In the genomic region with DNA sequence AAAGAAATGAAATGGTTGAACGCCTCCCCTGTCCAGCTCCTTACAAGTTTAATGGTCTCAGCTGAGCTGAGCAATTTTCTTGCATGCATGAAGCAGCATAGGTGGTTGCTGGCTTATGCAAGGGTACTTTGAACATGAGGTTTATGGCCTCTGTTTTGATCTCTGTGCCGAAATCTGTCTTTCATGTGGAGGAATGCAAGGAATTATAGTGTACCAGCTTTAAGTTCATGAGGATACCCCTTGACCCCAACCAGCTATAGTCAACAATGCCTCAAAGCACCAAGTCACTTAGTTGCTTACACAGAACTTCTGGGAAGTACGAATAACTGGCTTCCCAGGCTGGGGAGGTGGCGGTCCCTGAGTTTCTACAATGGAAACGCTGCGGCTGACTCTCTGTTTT, we compare ENCODE assay signal across 20 mouse cellular contexts.
DNase-seq lines count a peak whose midpoint lies in the region; ATAC-seq and TF ChIP-seq lines count a peak whose summit lies in the region.
"Had no signal": no experiment of that assay in that cellular context is flagged by ENCODE, and none has a peak within 500 bp of the region (broad histone marks: within the 10 kb centered on the region; RNA-seq: fewer than 3 reads in every experiment).

No protein-coding gene starts in this region.

- no peaks in the 10 kb centered on the region for H3K9me3 ChIP-seq in kidney, postnatal 0 days (replicated peaks; ENCODE audit: low read length)
- no peaks in the 10 kb centered on the region for H3K9me3 ChIP-seq in intestine, embryonic 16.5 days (ENCODE audit: control insufficient read depth, low read length)
- H3K9me3 ChIP-seq in forebrain, postnatal 0 days (ENCODE audit: low read length): no peaks in the 10 kb centered on the region
- H3K9me3 ChIP-seq: embryonic facial prominence, embryonic 12.5 days; forebrain, embryonic 15.5 days; heart, embryonic 15.5 days; hindbrain, embryonic 10.5 days; limb, embryonic 13.5 days had no signal

- ATAC-seq in kidney, postnatal 0 days (replicated peaks; ENCODE audit: low FRiP score, low read depth): peak; percentile 34; the same call in 1 of the 2 replicates
- peak; percentile 26 for ATAC-seq in Patski
- ATAC-seq in intestine, embryonic 16.5 days: peak; percentile 75
- no peak for ATAC-seq in forebrain, postnatal 0 days
- ATAC-seq: activated CD4-positive, CD25-positive, alpha-beta regulatory T cell, adult 4 months; forebrain, embryonic 15.5 days had no signal

- TF ChIP-seq POLR2A in olfactory bulb, adult 2 months (IDR thresholded peaks at IDR 0.05; ENCODE audit: insufficient read depth, low read depth, low read length): no peak

- no peak overlapping the region for H3K9ac ChIP-seq in kidney, postnatal 0 days (ENCODE audit: low read depth, low read length)
- no peak overlapping the region for H3K9ac ChIP-seq in intestine, embryonic 16.5 days (ENCODE audit: low read depth, low read length)
- H3K9ac ChIP-seq in forebrain, postnatal 0 days: no peak overlapping the region
- H3K9ac ChIP-seq: embryonic facial prominence, embryonic 12.5 days; forebrain, embryonic 15.5 days; heart, embryonic 15.5 days; limb, embryonic 13.5 days had no signal

- DNase-seq in kidney, postnatal 0 days (ENCODE audit: low spot score): peak; percentile 29
- DNase-seq in kidney, postnatal 36 days: no peak
- DNase-seq in Patski (ENCODE audit: low read depth, low spot score): no peak
- DNase-seq in forebrain, postnatal 0 days: no peak
- DNase-seq in right cerebral cortex, postnatal 25 days: no peak
- DNase-seq in layer of hippocampus, adult 9-11 months: no peak
- DNase-seq: adrenal gland, postnatal 36 days; cerebellum, adult 8-10 months; gastrocnemius, adult 2 months; heart, adult 18-20 months; midbrain, embryonic 14.5 days; retina, postnatal 1 day had no signal

- in situ Hi-C loops in Patski (cut with MboI; ENCODE audit: low pct_unique_long_range_greater_than_20kb): no loop called here

- POLR2A ChIA-PET in Patski (lab: Charles Lee): no interaction called here

- H3K27me3 ChIP-seq in kidney, postnatal 0 days (ENCODE audit: insufficient read depth, low read length): no peaks in the 10 kb centered on the region
- no peaks in the 10 kb centered on the region for H3K27me3 ChIP-seq in Patski
- no peaks in the 10 kb centered on the region for H3K27me3 ChIP-seq in intestine, embryonic 16.5 days (replicated peaks; ENCODE audit: control insufficient read depth, insufficient read depth, low read length)
- H3K27me3 ChIP-seq in forebrain, postnatal 0 days (ENCODE audit: insufficient read depth, low read length): no peaks in the 10 kb centered on the region
- H3K27me3 ChIP-seq: embryonic facial prominence, embryonic 12.5 days; forebrain, embryonic 15.5 days; heart, embryonic 15.5 days; limb, embryonic 13.5 days had no signal

- TF ChIP-seq CTCF in kidney, postnatal 0 days (IDR thresholded peaks at IDR 0.05; ENCODE audit: low read depth): no peak
- TF ChIP-seq CTCF in Patski (IDR thresholded peaks at IDR 0.05): no peak
- TF ChIP-seq CTCF in olfactory bulb, adult 2 months (IDR thresholded peaks at IDR 0.05; ENCODE audit: insufficient read depth, low read depth, low read length): no peak
- TF ChIP-seq CTCF in forebrain, postnatal 0 days (IDR thresholded peaks at IDR 0.05; ENCODE audit: low read depth): no peak

- peaks cover 6% of the 10 kb centered on the region; the same call in 1 of the 2 replicates for H3K4me1 ChIP-seq in kidney, postnatal 0 days (replicated peaks; ENCODE audit: insufficient read depth, low read length)
- H3K4me1 ChIP-seq in intestine, embryonic 16.5 days (ENCODE audit: control insufficient read depth, insufficient read depth, low read length): 0 out of 2 replicates have a peak, but pooled peaks cover 2% of the 10 kb centered on the region
- no peaks in the 10 kb centered on the region for H3K4me1 ChIP-seq in olfactory bulb, adult 2 months (ENCODE audit: control insufficient read depth, insufficient read depth, low read length)
- H3K4me1 ChIP-seq in forebrain, postnatal 0 days (ENCODE audit: insufficient read depth): no peaks in the 10 kb centered on the region
- H3K4me1 ChIP-seq: embryonic facial prominence, embryonic 12.5 days; forebrain, embryonic 15.5 days; heart, embryonic 15.5 days; hindbrain, embryonic 10.5 days had no signal

- H3K27ac ChIP-seq in kidney, postnatal 0 days: peak overlapping the region; percentile 56
- peak overlapping the region; percentile 63 for H3K27ac ChIP-seq in intestine, embryonic 16.5 days (ENCODE audit: low read length)
- 0 out of 2 replicates have a peak overlapping the region, but pooled peaks have one; percentile 0 for H3K27ac ChIP-seq in olfactory bulb, adult 2 months (ENCODE audit: insufficient read depth, low read depth, low read length)
- no peak overlapping the region for H3K27ac ChIP-seq in forebrain, postnatal 0 days (ENCODE audit: low read depth, low read length)
- H3K27ac ChIP-seq: embryonic facial prominence, embryonic 12.5 days; forebrain, embryonic 15.5 days; gastrocnemius, adult 2 months; heart, embryonic 15.5 days; hindbrain, embryonic 10.5 days; limb, embryonic 13.5 days had no signal

- H3K4me3 ChIP-seq in kidney, postnatal 0 days (replicated peaks; ENCODE audit: low read depth, low read length): no peak overlapping the region
- no peak overlapping the region for H3K4me3 ChIP-seq in intestine, embryonic 16.5 days (ENCODE audit: low read length)
- H3K4me3 ChIP-seq in olfactory bulb, adult 2 months (ENCODE audit: insufficient read depth, low read depth, low read length): no peak overlapping the region
- H3K4me3 ChIP-seq in forebrain, postnatal 0 days (ENCODE audit: low read depth, low read length): no peak overlapping the region
- H3K4me3 ChIP-seq: embryonic facial prominence, embryonic 12.5 days; forebrain, embryonic 15.5 days; gastrocnemius, adult 2 months; heart, embryonic 15.5 days; hindbrain, embryonic 10.5 days; limb, embryonic 13.5 days had no signal

- H3K4me2 ChIP-seq in kidney, postnatal 0 days (ENCODE audit: low read length): no peak overlapping the region
- H3K4me2 ChIP-seq in intestine, embryonic 16.5 days (ENCODE audit: low read depth, low read length): peak overlapping the region; percentile 34
- no peak overlapping the region for H3K4me2 ChIP-seq in forebrain, postnatal 0 days (ENCODE audit: low read depth)
- H3K4me2 ChIP-seq: embryonic facial prominence, embryonic 12.5 days; forebrain, embryonic 15.5 days; heart, embryonic 15.5 days; limb, embryonic 13.5 days had no signal

- no peaks in the 10 kb centered on the region for H3K36me3 ChIP-seq in kidney, postnatal 0 days (ENCODE audit: insufficient read depth, low read length)
- no peaks in the 10 kb centered on the region; the same call in 1 of the 2 replicates for H3K36me3 ChIP-seq in intestine, embryonic 16.5 days (ENCODE audit: control insufficient read depth, insufficient read depth, low read length)
- no peaks in the 10 kb centered on the region for H3K36me3 ChIP-seq in forebrain, postnatal 0 days (ENCODE audit: insufficient read depth)
- H3K36me3 ChIP-seq: embryonic facial prominence, embryonic 12.5 days; forebrain, embryonic 15.5 days; heart, embryonic 15.5 days; hindbrain, embryonic 10.5 days; limb, embryonic 13.5 days had no signal

- 39% methylated on average over 6 of the region's 6 CpGs for WGBS in kidney, postnatal 0 days
- WGBS in intestine, embryonic 16.5 days: 58% methylated on average over 6 of the region's 6 CpGs
- 90% methylated on average over 6 of the region's 6 CpGs for WGBS in olfactory bulb, adult 2 months
- 86% methylated on average over 6 of the region's 6 CpGs for WGBS in forebrain, postnatal 0 days

- CTCF ChIA-PET in Patski (lab: Charles Lee): interaction anchor here (1.9 kb wide), 1 partner anchor 290 kb away, joined by 5 read pairs; no protein-coding TSS in a partner anchor
